Mouse (Mus musculus): Measurements from ENCODE around the gene Cyb5r2. TPM values are rescaled to one million over a fixed set of nuclear protein-coding genes. Genes with fewer than 3 reads are reported as not detected.

Gene Cyb5r2
- polyA plus RNA-seq, 1 experiment from 2014 or later, result not detected

- 0 out of 2 replicates have a peak, but pooled peaks cover 2% of the 10 kb centered on the region for H3K36me3 ChIP-seq
- H3K9me3 ChIP-seq (replicated peaks), result no peaks in the 10 kb centered on the region
- no peaks in the 10 kb centered on the region for H3K4me1 ChIP-seq
- H3K4me3 ChIP-seq (replicated peaks), result no peak overlapping the region
- H3K4me2 ChIP-seq, result no peak overlapping the region
- H3K9ac ChIP-seq, result no peak overlapping the region
- no peaks in the 10 kb centered on the region for H3K27me3 ChIP-seq
- 85% methylated on average over 5 of the region's 5 CpGs for WGBS
- no peak for ATAC-seq (replicated peaks; ENCODE audit: low FRiP score)
- H3K27ac ChIP-seq, result no peak overlapping the region
Measured at GRCm38 (mm10) chr7:107714067-107714466, 43.8 kb downstream of the Cyb5r2 start.

DNA sequence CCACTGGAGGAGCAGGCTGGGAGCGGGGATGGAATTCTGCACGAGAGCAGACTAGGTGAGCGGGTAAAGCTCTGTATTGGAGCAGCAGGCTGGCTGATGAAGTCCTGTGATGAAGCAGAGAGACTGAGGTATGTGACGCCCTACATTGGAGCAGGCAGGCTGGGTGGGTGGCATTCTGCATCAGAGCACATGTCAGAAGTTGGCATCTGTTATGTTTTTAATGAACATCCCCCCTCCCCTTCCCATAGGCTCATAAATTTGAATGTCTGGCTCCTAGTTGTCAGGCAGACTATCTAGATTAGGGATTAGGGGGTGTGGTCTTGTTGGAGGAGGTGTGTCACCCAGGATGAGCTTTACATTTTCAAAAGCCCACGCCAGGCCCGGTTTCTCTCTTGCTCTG lies 45.1 kb downstream of the Cyb5r2 start:
- no peak for ATAC-seq (replicated peaks; ENCODE audit: low FRiP score)

DNA sequence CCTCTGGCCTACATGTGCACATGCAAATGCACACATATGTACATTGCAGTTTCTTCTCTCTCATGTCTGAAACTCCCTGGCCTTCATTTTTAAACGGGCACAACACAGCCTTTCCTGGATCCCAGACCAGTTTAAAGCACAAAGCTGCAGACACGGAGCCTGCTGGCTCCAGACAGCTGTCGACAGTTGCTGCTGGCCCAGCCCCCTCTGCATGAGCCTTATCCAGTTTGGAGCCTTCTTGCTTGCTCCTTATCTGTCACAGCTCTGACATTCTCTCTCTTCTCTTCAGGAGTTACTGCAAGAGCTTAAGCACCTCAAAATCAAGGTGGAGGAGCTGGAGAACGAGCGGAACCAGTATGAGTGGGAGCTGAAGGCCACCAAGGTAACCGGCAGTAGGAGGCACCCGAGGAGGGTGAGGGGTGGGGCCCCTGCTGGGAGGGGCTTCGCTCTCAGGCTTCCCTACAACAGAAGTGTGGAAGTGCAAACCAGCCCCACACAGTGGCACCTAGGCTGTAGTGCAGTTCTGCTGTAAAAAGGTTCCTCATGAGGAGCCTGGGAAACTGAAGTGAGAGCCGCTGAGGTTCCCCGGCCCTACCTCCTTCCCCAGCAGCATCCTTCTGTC lies 49.2 kb downstream of the Cyb5r2 start:
- Histone ChIP-seq H3K4me1 (peaks cover 16% of the 10 kb centered on the region), H3K27me3 (no peaks in the 10 kb centered on the region), H3K9me3 (replicated peaks) (no peaks in the 10 kb centered on the region), H3K9ac (no peak overlapping the region; the same call in 1 of the 2 replicates), H3K36me3 (no peaks in the 10 kb centered on the region), H3K27ac (peak overlapping the region; percentile 48), H3K4me3 (replicated peaks) (peak overlapping the region; percentile 27), H3K4me2 (peak overlapping the region; percentile 51)
- 1% methylated on average over 10 of the region's 10 CpGs for WGBS
- ATAC-seq (replicated peaks; ENCODE audit: low FRiP score), result peak; percentile 96

More for the DNA sequence above, 45.1 kb downstream of the Cyb5r2 start:
- Histone ChIP-seq H3K36me3 (0 out of 2 replicates have a peak, but pooled peaks cover 1% of the 10 kb centered on the region), H3K4me3 (replicated peaks) (no peak overlapping the region), H3K9me3 (replicated peaks) (no peaks in the 10 kb centered on the region), H3K27ac (no peak overlapping the region), H3K27me3 (no peaks in the 10 kb centered on the region), H3K4me1 (peaks cover 10% of the 10 kb centered on the region), H3K4me2 (no peak overlapping the region), H3K9ac (no peak overlapping the region)
- WGBS, result 69% methylated on average over 6 of the region's 6 CpGs

GRCm38 (mm10) chr7:107707650-107708049 lies 50.2 kb downstream of the Cyb5r2 start:
- 46% methylated on average over 9 of the region's 9 CpGs for WGBS
- Histone ChIP-seq H3K27me3 (no peaks in the 10 kb centered on the region), H3K9ac (no peak overlapping the region), H3K27ac (0 out of 2 replicates have a peak overlapping the region, but pooled peaks have one; percentile 48), H3K36me3 (no peaks in the 10 kb centered on the region), H3K4me3 (replicated peaks) (no peak overlapping the region), H3K4me1 (peaks cover 20% of the 10 kb centered on the region), H3K9me3 (replicated peaks) (no peaks in the 10 kb centered on the region), H3K4me2 (no peak overlapping the region)
- ATAC-seq (replicated peaks; ENCODE audit: low FRiP score), result no peak

DNA sequence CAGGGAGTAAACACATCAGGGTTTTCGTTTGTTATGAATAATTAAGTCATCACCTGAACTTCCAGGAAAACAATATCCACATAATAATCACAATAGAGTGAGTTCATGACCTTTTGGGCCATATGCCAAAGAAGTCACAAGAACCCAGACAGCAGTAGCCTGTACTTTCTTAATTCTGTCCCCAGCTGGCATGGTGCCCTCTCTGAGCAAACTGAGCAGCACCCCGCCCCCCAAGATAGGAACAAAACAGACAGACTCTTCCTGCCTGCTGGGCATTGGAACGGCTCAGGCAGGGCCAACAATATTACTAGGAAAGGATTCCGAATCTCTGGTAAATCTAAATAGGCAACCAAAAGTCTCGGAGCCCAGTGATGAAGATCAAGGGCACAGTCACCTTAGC lies 51.9 kb downstream of the Cyb5r2 start:
- Histone ChIP-seq H3K4me1 (peaks cover 20% of the 10 kb centered on the region), H3K4me2 (no peak overlapping the region), H3K9ac (no peak overlapping the region), H3K9me3 (replicated peaks) (no peaks in the 10 kb centered on the region), H3K36me3 (no peaks in the 10 kb centered on the region), H3K4me3 (replicated peaks) (no peak overlapping the region), H3K27me3 (no peaks in the 10 kb centered on the region), H3K27ac (no peak overlapping the region)
- no peak for ATAC-seq (replicated peaks; ENCODE audit: low FRiP score)
- 82% methylated on average over 5 of the region's 5 CpGs for WGBS

DNA sequence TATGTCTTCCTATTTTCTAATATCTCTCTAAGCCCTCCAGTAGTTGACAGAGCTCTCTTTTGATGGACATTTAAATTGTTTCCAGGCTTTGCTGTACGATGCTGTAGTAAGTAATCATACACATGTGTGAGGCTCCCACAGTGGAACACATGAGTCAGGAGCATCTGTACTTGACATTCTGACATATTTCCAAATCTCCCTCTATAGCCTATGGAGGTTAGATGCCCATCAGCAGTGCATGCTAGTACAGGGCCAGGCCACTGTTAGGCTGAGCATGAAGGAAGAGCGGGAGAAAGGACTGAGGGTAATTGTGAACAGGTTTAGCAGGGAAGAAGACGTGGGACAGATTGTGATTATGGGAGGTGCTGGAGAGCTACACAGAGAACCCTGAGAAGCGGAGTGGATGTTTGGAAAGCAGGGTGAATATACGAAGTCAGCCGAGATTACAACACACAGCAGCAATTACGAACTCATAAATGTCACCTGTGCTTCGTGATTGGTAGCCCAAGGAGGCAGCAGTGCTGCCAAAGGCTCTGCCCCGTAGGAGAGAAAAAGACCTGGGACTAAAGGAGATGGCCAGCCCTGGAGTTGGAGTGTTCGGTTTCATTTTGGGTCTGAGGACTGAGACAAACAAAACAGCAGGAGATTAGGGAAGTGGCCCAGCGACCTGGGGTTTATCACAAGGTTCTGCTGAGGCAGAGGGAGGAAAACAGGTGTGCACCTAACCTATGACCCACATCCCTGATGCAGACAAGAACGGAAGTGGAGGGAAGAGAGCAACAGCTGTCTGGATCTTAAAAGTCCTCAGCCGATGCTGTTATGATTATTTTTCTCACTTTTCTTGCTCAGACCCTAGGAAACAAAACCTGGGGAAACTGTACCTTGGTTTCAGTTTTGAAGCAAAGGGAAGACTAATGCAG lies 55.1 kb downstream of the Cyb5r2 start:
- 34% methylated on average over 13 of the region's 13 CpGs for WGBS
- no peak overlapping the region for H3K4me3 ChIP-seq (replicated peaks)
- H3K27ac ChIP-seq, result no peak overlapping the region
- H3K4me2 ChIP-seq, result no peak overlapping the region
- peaks cover 9% of the 10 kb centered on the region for H3K4me1 ChIP-seq
- no peaks in the 10 kb centered on the region for H3K9me3 ChIP-seq (replicated peaks)
- no peaks in the 10 kb centered on the region for H3K36me3 ChIP-seq
- no peaks in the 10 kb centered on the region for H3K27me3 ChIP-seq
- H3K9ac ChIP-seq, result no peak overlapping the region
- no peak for ATAC-seq (replicated peaks; ENCODE audit: low FRiP score)

- no peak for ATAC-seq (replicated peaks; ENCODE audit: low FRiP score)
- Histone ChIP-seq H3K4me1 (0 out of 2 replicates have a peak, but pooled peaks cover 6% of the 10 kb centered on the region), H3K9me3 (replicated peaks) (no peaks in the 10 kb centered on the region), H3K27ac (no peak overlapping the region), H3K4me3 (replicated peaks) (no peak overlapping the region), H3K9ac (no peak overlapping the region), H3K36me3 (no peaks in the 10 kb centered on the region), H3K4me2 (no peak overlapping the region), H3K27me3 (no peaks in the 10 kb centered on the region)
- WGBS, result 89% methylated on average over 5 of the region's 5 CpGs
Measured at GRCm38 (mm10) chr7:107700646-107701045, 57.2 kb downstream of the Cyb5r2 start.

GRCm38 (mm10) chr7:107699926-107700325 lies 57.9 kb downstream of the Cyb5r2 start:
- ATAC-seq (replicated peaks; ENCODE audit: low FRiP score), result peak; percentile 59; the same call in 1 of the 2 replicates
- WGBS, result 49% methylated on average over 1 of the region's 1 CpGs
- Histone ChIP-seq H3K9ac (no peak overlapping the region), H3K27me3 (no peaks in the 10 kb centered on the region), H3K36me3 (no peaks in the 10 kb centered on the region), H3K4me1 (0 out of 2 replicates have a peak, but pooled peaks cover 6% of the 10 kb centered on the region), H3K4me3 (replicated peaks) (no peak overlapping the region), H3K9me3 (replicated peaks) (no peaks in the 10 kb centered on the region), H3K4me2 (no peak overlapping the region), H3K27ac (no peak overlapping the region)

Other genes starting within 250 kb of the Cyb5r2 start
- gene Olfml1, start 190.6 kb downstream of the Cyb5r2 start, polyA plus RNA-seq (2015; fragmentation: Nextera tagmentation; extraction: Ambion mirVana), result 24.1 and 26.1 TPM in 2 replicates
- gene Ppfibp2, start 162.8 kb downstream of the Cyb5r2 start, polyA plus RNA-seq (2015; fragmentation: Nextera tagmentation; extraction: Ambion mirVana), result 5.6 and 6.2 TPM in 2 replicates
- gene 5330417H12Rik, start 132.9 kb downstream of the Cyb5r2 start, polyA plus RNA-seq (2015; fragmentation: Nextera tagmentation; extraction: Ambion mirVana), result not detected in 2 replicates
- not detected in 2 replicates for gene Ovch2, start 43.2 kb upstream of the Cyb5r2 start, polyA plus RNA-seq (2015; fragmentation: Nextera tagmentation; extraction: Ambion mirVana)
- gene Olfr467, start 54.2 kb upstream of the Cyb5r2 start, polyA plus RNA-seq (2015; fragmentation: Nextera tagmentation; extraction: Ambion mirVana), result not detected in 2 replicates
- not detected in 2 replicates for gene Olfr469, start 67.5 kb upstream of the Cyb5r2 start, polyA plus RNA-seq (2015; fragmentation: Nextera tagmentation; extraction: Ambion mirVana)
- not detected in 2 replicates for gene Olfr470, start 89.5 kb upstream of the Cyb5r2 start, polyA plus RNA-seq (2015; fragmentation: Nextera tagmentation; extraction: Ambion mirVana)
- gene Olfr472, start 139.9 kb upstream of the Cyb5r2 start, polyA plus RNA-seq (2015; fragmentation: Nextera tagmentation; extraction: Ambion mirVana), result 0.04 TPM in 1 of 2 replicates, not detected in the other
- gene Olfr473, start 172.4 kb upstream of the Cyb5r2 start, polyA plus RNA-seq (2015; fragmentation: Nextera tagmentation; extraction: Ambion mirVana), result not detected in 2 replicates
- gene Olfr474, start 196.6 kb upstream of the Cyb5r2 start, polyA plus RNA-seq (2015; fragmentation: Nextera tagmentation; extraction: Ambion mirVana), result not detected in 2 replicates
- not detected in 2 replicates for gene Olfr476, start 206.8 kb upstream of the Cyb5r2 start, polyA plus RNA-seq (2015; fragmentation: Nextera tagmentation; extraction: Ambion mirVana)
- gene Olfr477, start 228.7 kb upstream of the Cyb5r2 start, polyA plus RNA-seq (2015; fragmentation: Nextera tagmentation; extraction: Ambion mirVana), result not detected in 2 replicates

Measured in kidney, embryonic 15.5 days (tissue).